Mouse (Mus musculus): ENCODE results near the gene Gm30191.
"Not testable (repeated sequence)": the region's sequence is repeated elsewhere in the genome, so short reads cannot be mapped to it uniquely, and the experiment has no call there.

Gm30191 gene

DNA sequence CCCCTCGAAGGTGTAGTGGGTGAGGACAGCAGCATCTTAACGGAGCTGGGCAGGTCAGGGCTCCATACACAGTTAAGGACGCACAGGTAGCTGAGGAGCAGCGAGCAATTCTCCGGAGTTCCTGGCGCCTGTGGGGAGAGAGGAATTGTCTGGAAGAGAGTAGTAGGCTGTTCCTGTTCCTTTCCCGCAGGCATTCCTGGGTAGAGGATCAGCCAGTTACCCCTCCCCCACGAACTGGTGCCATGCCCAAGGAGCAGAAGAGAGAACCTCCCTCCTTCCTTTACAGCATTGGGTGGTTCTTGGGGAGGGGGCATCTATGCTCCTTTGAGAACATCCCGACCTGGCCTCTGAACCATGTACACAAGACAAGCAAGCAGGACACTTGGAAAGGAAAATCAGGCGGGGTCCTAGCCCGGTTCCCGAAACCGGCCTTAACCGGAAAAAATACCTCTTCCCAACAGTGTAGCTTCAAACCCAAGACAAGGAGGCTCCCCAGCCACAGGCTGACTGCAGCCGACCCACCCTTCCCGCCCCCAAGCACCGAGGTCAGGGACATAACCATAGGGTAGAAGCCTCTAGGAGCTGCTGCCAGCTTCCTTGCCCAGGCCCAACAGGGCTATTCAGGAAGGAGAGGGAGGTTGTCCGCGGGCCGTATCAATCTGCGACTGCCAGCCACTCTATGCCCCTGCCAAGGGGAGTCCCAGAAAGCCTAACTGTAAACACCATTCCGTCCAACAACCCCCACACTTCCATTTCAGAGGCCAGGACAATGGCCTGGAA is 5.6 kb downstream of the Gm30191 start:
- no peak for DNase-seq (ENCODE audit: low spot score in 2 of 2)

DNA sequence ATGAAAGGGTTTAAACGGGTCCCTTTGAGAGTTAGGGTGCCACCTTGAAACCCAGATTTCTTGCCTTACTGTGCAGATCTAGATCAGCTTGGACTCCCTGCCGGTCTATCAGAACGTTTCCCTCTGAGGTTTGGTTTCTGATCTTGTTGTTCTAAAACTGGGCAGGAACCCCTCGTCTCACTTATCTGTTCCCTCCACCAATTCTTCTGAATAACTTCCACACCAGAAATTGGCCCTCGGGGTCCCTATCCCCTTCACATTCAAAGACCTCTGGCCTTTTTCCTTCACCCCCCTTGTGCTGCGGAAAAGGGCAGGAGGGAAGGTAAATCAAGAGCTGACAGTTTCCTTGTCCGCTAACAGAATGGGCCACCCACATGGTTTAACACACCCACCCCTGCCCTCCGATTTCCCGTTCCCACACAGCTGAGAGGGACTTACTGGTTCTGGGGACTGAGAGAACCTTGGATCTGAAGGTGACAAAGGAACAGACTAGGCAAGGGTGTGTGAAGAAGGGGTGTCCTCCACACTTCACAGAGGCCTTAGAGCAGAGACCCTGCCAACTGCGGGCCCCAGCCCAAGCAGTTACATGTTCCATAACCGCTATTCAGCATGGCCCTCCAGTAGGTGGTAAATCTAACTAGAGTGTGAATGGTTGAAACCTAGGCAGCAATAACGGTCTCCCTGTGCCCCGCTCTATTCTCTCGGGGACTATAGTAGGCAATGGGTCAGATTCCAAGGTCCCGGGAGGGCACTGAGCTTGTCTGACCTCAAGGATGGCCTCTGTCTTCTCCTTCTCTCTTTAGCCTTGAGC is 6.4 kb downstream of the Gm30191 start:
- no peak for DNase-seq (ENCODE audit: low spot score in 2 of 2)

DNA sequence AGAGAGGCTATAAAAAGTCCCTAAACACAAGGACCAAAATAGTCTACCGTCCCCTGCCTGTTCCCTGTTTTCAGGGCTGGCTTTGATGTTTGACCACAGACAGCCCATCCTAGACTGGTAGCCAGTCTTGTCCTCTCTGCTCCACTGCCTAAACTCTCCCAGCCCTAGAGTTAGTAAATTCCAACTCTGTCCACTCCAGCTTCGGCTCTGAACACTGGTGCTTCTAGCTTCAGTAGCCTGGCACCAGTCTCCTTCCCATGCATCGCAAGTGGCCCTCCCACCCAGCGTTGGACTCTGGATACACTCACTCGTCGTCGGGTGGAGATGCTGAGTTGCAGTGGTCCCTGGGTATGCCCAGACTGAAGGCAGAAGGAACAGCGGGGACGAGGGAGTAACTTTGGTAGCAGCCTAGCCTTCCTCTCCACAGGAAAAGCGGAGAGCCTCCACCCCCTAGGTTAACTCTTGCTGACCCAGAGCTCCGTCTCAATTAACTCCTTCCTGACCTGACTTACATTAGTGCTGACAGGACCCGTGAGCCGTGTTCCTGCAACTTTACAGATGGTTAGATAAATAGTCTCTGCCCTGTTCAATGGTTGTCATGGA is 7.1 kb downstream of the Gm30191 start, which contains the start of gene Grrp1:
TSS of gene Grrp1 (minus strand) at position 385 of the 603 bp plus-strand sequence.
- DNase-seq (ENCODE audit: low spot score in 2 of 2), result no peak

DNA sequence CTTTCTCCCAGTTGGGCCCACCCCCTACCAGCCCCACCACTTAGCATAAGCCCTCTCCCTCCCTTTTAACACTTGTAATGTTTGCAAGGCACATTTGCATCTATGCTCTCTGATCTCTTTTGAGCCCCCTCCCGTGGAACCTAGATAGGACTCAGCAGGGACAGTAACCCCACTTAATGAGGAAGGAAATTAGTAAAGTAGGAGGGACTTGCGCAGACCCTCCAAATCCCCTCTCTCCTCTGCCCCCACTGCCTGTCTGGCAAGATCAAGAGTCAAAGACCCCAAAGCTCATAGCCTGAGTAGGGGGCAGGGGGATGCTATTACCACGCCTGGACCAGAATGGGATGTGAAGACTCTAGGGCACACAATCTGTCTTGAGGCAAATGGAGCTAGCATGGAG is 8.1 kb downstream of the Gm30191 start:
- no peak for DNase-seq (ENCODE audit: low spot score in 2 of 2)

DNA sequence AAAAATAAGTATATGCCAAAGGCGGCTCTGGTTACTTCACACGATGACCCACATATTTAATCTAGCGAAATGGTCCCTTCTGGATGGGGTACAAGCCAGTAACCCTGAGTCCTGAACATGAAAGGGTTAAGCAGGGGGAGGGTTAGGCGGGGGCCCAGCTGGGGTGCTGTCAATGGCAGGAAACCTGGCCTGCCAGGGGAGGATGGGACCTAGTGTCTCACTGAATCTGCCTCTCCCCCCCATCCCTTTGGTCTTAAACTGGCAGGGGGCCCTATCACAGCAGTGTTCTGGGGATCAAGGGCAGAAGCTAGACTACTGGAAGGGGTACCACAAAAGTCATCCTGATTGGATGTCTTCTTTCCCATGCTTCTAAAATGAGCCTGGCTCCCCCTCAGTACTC is 9.1 kb downstream of the Gm30191 start:
- no peak for DNase-seq (ENCODE audit: low spot score in 2 of 2)

DNA sequence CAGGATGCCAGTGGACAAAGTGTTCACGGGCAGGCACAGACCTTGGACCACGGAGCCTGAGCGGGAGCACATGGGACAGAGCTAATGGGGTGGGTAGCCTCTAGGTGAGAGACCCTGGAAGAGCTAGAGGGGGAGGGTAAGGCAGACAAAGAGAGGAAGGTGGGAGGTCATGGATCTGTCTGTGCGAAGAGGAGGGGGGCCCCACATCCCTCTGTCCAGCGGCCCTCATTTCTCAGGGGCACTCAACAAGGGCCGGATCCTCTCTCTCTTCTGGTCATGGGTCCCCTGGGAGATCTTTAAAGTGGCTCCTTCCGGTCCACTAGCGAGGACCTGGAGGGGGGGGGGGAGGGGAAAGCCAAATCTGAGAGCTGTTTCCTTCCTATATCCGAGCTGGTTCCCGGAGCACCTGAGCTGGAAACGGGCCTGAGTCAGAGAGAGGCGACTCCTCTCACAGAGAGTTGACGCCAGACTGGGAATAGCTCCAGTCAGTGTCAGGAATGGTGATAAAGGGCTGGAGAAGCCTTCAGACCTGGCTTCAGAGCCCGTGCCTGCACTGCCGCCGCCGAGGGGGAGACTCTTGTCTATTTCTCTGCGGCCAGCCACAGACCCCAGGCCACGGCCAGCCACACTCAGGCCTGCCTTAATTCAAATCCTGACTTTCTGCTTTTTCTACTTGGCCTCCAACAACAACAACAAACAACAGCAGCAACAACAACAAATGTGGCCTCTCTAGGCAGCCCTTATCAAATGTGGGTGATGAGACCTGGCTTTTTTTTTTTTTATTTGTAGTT is 9.9 kb downstream of the Gm30191 start:
- no peak for DNase-seq (ENCODE audit: low spot score in 2 of 2)

- DNase-seq (ENCODE audit: low spot score in 2 of 2), result no peak
These were observed 10.7 kb downstream of the Gm30191 start for GRCm38 (mm10) chr4:134257198-134258009.

GRCm38 (mm10) chr4:134258354-134258753 is 11.6 kb downstream of the Gm30191 start:
- DNase-seq (ENCODE audit: low spot score in 2 of 2), result no peak

DNA sequence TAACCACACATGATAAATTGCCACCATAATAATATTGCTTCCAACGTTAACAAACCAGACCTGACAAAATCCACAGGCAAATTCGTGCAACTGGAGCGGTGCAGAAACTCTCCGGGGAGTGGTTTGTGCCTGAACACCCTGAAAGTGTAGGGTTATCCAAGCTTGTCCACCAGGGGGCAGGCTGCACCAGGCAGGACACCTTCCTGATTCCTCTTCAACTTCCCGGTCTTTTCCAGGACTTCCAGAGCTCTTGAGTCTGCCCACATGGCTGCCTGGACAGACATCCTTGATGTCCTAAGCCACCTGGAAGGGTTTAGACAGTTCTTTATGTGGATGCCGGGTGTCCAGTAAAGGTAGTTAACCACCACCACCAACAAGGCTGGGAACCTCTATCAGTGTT is 16.5 kb downstream of the Gm30191 start:
- peak in 1 of 2 experiments; percentile 55 for DNase-seq (ENCODE audit: low spot score in 2 of 2)

- DNase-seq (ENCODE audit: low spot score in 2 of 2), result no peak
These were observed 19.3 kb downstream of the Gm30191 start for GRCm38 (mm10) chr4:134265860-134266585.

DNA sequence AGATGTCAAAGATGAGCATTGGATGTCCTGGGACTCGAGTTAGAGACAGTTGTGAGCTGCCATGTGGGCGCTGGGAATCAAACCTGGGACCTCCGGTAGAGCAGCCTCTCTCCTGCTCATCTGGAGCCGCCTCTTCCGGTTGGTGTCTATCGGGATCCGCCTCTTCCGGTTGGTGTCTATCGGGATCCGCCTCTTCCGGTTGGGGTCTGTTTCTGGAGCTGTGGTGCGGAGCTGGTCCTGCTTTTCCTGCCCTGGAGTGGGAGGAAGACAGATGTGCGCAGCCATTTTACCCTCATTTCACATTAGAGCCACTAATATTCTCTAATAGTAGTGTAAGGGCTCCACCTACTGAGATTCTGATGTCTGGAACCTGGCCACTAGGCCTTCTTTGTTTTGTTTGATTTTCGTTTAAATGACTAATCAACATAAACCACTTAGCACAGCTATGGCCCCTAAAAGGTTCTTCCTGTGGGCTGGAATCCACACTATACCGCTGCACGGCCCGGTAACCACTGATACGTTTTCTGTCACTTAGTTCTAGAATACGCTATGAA is 21.4 kb downstream of the Gm30191 start:
- DNase-seq (ENCODE audit: low spot score in 2 of 2), result no peak

GRCm38 (mm10) chr4:134269622-134270021 is 22.9 kb downstream of the Gm30191 start:
- DNase-seq (ENCODE audit: low spot score in 2 of 2), result not testable (repeated sequence)

GRCm38 (mm10) chr4:134271979-134272378 is 25.2 kb downstream of the Gm30191 start:
- no peak for DNase-seq (ENCODE audit: low spot score in 2 of 2)

DNA sequence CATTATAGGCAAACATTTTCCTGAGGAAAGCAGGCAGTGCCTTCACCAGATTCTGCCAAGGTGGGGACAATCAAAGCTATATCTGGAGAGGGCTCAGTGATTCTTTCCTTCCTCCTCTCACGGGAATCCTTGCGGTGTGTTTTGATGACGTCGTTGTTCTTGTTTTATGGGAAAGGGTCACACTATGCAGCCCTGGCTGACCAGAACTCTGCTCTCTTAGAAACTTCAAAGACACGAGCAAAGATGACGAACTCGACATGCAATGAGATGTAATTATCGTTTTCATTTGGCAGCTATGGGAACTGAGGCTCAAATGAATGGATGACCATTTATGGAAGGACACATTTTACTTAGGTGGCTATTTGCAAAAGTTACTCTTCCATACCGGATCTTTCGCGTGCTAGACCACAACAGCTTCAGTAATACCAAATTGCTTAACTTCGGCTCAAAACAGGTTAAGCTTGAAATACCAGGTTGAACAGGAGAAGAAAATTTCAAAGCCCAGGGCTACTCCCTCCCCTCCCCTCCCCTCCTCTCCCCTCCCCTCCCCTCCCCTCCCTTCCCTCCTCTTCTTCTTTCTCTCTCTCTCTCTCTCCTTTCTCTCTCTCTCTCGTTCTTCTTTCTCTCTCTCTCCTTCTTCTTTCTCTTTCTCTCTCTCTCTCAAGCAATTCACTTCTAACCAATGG is 26.1 kb downstream of the Gm30191 start:
- DNase-seq (ENCODE audit: low spot score in 2 of 2), result no peak

- no peak for DNase-seq (ENCODE audit: low spot score in 2 of 2)
These were observed 26.9 kb downstream of the Gm30191 start for GRCm38 (mm10) chr4:134273417-134274345.

DNA sequence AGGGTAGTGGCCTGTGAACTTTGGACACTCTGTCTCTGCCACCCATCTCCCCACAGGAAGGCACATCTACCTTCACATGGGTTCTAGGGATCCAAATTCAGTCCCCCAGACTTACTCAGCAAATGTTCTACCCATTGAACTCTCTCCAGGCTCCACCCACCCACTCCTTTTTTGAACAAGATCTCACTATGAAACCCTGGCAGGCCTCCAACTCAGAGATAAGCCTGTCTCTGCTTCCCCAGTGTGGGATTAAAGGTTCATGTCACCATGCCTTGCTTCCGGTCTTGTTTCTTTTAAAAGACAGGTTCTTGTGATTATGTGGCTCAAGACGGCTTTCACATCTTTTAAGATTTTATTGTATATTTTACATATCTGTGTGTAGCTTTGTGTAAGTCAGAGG is 38.2 kb downstream of the Gm30191 start:
- DNase-seq (ENCODE audit: low spot score in 2 of 2), result no peak

GRCm38 (mm10) chr4:134286226-134287167 is 39.8 kb downstream of the Gm30191 start:
- no peak for DNase-seq (ENCODE audit: low spot score in 2 of 2)
